Mouse (Mus musculus) adrenal gland (tissue): ENCODE measurements at regions not wholly inside any gene's neighbourhood (a gene's known extent, or its start where the extent isn't known, plus 50 kb on each side); places are given as distances from the start of the nearest gene placed in this dataset.

Experiments used
- intact Hi-C: fragments of 180-260 bp; cut with DNase I; formaldehyde crosslinking; loops from one replicate; pipeline ENCODE4 v1.15.1; 2025

GRCm38 (mm10) chr9:47054595-47054994 lies 56.1 kb downstream of the Gm4791 start:
- intact Hi-C loops: no loop called here

GRCm38 (mm10) chr9:47055558-47055957 lies 57.0 kb downstream of the Gm4791 start:
- intact Hi-C loops: no loop called here

DNA sequence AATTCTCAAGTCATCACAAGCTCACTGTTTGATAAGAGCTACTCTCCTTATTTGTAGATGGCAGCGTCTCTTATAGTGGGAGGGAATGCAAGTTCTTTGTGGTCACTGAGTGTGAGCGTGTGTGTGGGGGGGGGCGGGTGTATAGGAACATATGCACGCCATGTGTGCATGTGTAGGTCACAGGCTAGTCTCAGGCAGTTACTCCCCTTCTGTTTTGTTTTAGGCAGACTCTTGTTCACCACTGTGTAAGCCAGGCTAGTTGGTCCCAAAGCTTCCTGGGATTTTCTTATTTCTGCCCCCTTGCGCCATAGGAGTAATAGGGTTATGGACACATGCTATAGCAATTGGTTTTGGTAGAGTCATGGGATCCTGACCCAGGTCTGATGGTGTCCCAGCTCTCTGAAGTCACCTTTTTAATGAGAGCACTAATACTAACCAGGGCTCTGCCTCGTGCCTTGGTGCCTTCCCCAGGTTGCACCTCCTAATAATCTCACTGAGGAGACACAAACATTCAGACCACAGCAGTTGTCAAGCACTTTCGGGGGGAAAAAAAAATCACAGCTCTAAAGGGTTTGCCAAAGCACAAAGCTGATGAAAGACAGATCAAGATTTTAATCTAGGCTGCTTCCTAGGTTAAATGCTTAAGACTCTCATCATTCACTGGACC lies 60.9 kb downstream of the Gm4791 start:
- intact Hi-C loops: no loop called here

- intact Hi-C loops: no loop called here
These were observed 62.2 kb downstream of the Gm4791 start for GRCm38 (mm10) chr9:47060757-47061156.

DNA sequence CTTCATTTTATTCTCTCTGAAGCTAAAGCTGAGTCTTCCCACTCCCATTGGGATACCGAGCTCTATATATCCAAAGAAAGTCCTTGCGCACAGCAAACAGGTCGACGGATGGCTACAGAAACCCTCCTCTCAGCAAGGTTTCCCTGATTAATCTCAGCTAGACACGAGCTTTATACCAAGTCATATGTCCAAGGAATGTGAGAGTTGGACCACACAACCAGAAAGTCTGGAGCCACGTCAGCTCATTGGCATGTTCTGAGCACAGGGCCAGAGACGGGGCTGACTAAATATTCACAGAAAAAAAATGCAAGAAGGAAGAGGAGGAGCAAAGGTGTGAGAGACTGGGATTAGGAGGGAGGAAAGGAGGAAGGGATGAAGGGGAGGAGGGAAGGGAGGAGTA lies 64.0 kb downstream of the Gm4791 start:
- intact Hi-C loops: no loop called here

DNA sequence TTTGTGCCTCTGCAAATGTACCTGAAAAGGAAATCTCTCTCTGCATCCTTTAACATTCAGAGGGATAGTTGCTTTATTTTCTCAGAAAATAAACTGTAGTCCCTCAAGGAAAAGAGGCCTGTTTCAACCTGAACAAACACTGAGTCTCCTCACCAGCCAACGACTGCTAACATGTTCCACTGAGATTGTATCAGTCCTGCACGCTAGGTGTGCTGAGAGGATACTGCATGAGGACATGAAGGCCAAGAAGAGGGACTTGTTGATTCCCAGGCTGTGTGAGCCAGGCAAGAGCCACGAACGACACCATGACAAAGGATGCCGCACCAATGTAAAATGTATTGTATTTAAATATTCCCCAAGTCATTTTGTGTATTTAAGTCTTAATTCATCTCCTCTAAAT lies 65.2 kb downstream of the Gm4791 start:
- intact Hi-C loops: no loop called here

GRCm38 (mm10) chr9:47064463-47065032 lies 66.0 kb downstream of the Gm4791 start:
- intact Hi-C loops: no loop called here

- intact Hi-C loops: no loop called here
These were observed 70.9 kb downstream of the Gm4791 start for GRCm38 (mm10) chr9:47069436-47069835.

GRCm38 (mm10) chr9:47070958-47071357 lies 72.4 kb downstream of the Gm4791 start:
- intact Hi-C loops: no loop called here

DNA sequence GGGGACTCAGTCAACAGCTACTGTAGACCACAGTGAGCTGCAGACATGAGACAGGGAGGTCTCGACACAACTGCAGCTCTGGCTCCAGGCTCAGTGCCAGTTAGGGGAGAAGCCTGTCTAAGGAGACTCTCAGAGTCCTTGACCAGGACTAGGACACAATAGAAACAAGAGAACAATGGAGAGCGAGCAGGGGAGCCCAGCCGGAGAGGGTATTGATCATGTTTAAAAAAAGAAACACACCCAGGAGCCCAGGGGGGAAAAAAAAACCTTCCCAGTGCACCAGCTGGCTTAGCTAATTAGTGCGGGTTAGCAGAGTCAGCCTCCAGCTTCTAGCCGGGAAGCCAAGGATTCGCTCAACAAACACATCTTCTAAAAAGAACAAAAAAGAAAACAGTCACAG lies 78.4 kb downstream of the Gm4791 start:
- intact Hi-C loops: no loop called here

DNA sequence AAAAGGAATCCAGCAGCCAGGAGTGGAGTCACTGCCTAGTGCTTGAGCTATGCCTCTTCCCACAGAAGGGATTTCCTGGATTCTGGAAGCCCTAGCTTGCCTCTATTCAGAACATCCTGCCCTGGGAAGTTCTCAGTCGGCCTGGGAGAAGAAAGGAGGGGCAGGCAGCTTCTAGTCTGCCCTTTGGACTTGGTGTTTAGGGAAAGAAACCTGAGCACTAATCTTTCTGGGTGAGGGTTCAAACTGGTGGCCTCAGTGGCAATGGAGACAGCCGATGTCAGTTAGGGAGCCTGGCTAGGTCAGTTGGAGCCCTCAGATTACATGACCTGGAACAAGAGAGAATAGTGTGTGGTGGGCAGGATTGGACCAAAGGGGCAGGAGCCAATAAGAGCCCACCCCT lies 78.9 kb downstream of the Gm4791 start:
- intact Hi-C loops: no loop called here

GRCm38 (mm10) chr9:47077945-47078344 lies 79.4 kb downstream of the Gm4791 start:
- intact Hi-C loops: no loop called here

GRCm38 (mm10) chr9:47081407-47081806 lies 82.9 kb downstream of the Gm4791 start:
- intact Hi-C loops: no loop called here

DNA sequence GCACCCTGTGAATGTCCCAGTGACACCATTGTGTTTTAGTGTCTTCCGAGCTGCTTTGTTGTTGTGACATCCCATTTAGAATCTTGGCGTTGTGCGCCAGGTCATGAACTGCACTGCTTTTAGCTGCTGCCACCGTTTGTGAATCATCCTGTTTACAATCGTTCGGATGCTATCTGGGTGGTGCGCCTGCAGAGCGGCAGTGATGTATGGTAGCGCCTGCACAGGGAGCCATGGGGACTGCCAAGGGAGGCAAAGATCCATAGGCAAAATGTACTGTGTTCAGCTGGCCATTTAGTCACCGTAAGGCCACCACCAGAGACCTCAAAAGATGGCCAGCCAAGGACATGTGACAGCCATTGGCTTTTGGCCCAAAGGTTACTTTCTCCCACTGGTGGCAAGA lies 93.3 kb downstream of the Gm4791 start:
- intact Hi-C loops: no loop called here

DNA sequence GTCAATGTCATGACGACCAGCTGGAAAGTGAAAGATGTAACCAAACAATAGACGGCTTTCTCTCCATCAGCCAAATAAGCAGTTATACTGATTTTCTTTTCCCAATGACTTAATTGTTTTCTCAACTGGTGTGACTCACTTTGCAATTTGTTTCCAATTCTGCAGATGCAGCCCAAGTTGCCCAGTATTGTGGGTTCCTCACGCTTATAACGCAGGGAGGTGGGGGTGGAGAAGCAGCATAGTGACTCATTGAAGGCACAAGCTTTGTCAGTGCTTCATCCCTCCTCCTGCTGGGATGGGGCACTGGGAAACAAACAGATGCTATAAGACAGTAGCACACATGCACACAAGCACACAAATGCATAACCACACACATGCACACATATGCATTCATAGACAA lies 97.1 kb downstream of the Gm4791 start:
- intact Hi-C loops: no loop called here

- intact Hi-C loops: no loop called here
These were observed 104.8 kb downstream of the Gm4791 start for GRCm38 (mm10) chr9:47103316-47103715.

GRCm38 (mm10) chr9:47103966-47104365 lies 105.4 kb downstream of the Gm4791 start:
- intact Hi-C loops: no loop called here

GRCm38 (mm10) chr9:47108096-47108495 lies 109.6 kb downstream of the Gm4791 start:
- intact Hi-C loops: no loop called here

DNA sequence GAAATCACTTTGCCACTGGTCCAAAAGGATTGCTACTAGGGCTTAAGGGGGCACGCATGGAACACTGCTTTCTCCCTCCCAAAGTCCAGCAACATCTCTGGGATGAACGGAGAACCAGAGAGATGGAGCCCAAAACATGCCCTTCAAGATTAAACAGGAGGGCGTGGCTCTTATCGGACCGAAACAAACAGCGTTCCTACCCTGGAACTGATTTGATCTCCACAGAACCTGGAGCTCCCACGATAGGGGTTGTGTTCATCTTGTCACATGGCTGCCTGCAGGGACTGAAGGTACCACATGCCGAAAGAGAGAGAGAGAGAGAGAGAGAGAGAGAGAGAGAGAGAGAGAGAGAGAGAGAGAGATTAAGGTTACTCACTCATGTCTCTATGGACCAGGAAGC lies 120.7 kb downstream of the Gm4791 start:
- intact Hi-C loops: no loop called here

- intact Hi-C loops: loop anchor here (10.0 kb wide), 1 partner anchor 582 kb away; no protein-coding TSS in a partner anchor
These were observed 124.6 kb downstream of the Gm4791 start for GRCm38 (mm10) chr9:47123113-47123512.

DNA sequence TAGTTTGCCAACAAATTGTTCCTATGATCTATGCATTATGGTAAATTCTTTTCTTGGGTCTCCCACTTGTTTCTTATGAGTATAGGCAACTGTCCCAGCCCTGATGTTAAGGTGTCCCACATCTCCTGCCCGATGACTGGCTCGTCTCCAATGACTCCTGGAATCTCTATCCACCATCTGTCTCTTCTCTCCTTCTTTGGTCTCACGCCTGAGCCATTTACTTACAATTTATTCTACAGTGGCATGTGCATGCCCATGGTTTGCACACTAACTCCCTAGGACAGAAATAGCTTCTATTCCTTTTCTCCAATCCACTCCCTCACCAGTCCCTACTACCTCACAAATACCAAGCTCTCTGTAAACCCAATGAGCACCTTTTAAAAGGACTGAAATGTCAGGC lies 127.0 kb downstream of the Gm4791 start:
- intact Hi-C loops: loop anchor here (10.0 kb wide), 1 partner anchor 579 kb away; no protein-coding TSS in a partner anchor

- intact Hi-C loops: loop anchor here (10.0 kb wide), 1 partner anchor 579 kb away; no protein-coding TSS in a partner anchor
These were observed 127.7 kb downstream of the Gm4791 start for GRCm38 (mm10) chr9:47126236-47126635.

- intact Hi-C loops: loop anchor here (10.0 kb wide), 1 partner anchor 577 kb away; no protein-coding TSS in a partner anchor
These were observed 129.3 kb downstream of the Gm4791 start for GRCm38 (mm10) chr9:47127756-47128424.
